Mouse (Mus musculus) heart, embryonic 15.5 days (tissue): ENCODE measurements at regions not wholly inside any gene's neighbourhood (a gene's known extent, or its start where the extent isn't known, plus 50 kb on each side); places are given as distances from the start of the nearest gene placed in this dataset.
"Not testable (repeated sequence)": the region's sequence is repeated elsewhere in the genome, so short reads cannot be mapped to it uniquely, and the experiment has no call there.

Source experiments
- ATAC-seq: fragments of 200-750 bp; cut with Nextera tagmentation; replicated peaks from 2 replicates; pipeline ENCODE4 v1.8.0; 2017; ENCODE audit warnings: low read depth, moderate TSS enrichment; ENCODE audit not compliant: insufficient number of reproducible peaks, insufficient read depth, low FRiP score
- H3K27ac ChIP-seq: fragments of 300-500 bp; sonication (generic); 2 replicates; pipeline ENCODE4 v1.5.1; 2015; ENCODE audit warnings: mild to moderate bottlenecking, inconsistent platforms
- H3K27me3 ChIP-seq: fragments of 300-500 bp; sonication (generic); 2 replicates; pipeline ENCODE4 v1.6.1; 2015; ENCODE audit warnings: inconsistent platforms
- H3K36me3 ChIP-seq: fragments of 300-500 bp; sonication (generic); 2 replicates; pipeline ENCODE4 v1.6.1; 2015; ENCODE audit warnings: mild to moderate bottlenecking, inconsistent platforms
- H3K4me1 ChIP-seq: fragments of 300-500 bp; sonication (generic); replicated peaks from 2 replicates; pipeline ENCODE4 v1.6.1; 2015; ENCODE audit warnings: inconsistent platforms
- H3K4me2 ChIP-seq: fragments of 300-500 bp; sonication (generic); 2 replicates; pipeline ENCODE4 v1.6.1; 2015; ENCODE audit warnings: inconsistent platforms, mild to moderate bottlenecking, moderate library complexity
- H3K4me3 ChIP-seq: fragments of 300-500 bp; sonication (generic); 2 replicates; pipeline ENCODE4 v1.5.1; 2015; ENCODE audit warnings: mild to moderate bottlenecking, inconsistent platforms
- H3K9ac ChIP-seq: fragments of 300-500 bp; sonication (generic); 2 replicates; pipeline ENCODE4 v1.6.1; 2015; ENCODE audit warnings: mild to moderate bottlenecking, inconsistent platforms
- H3K9me3 ChIP-seq: fragments of 300-500 bp; sonication (generic); replicated peaks from 2 replicates; pipeline ENCODE4 v1.6.1; 2016; ENCODE audit warnings: inconsistent platforms
- WGBS: fragments of 180-500 bp; shearing (Covaris S2); methylation state at CpG from one replicate; pipeline ENCODE4 v1.1.7; 2015; ENCODE audit warnings: mixed read lengths; 5-methylcytosine and 5-hydroxymethylcytosine counted together

GRCm38 (mm10) chr13:61710823-61711222, 140.9 kb upstream of the Cts3 start:
- 13% methylated on average over 11 of the region's 11 CpGs for WGBS
- H3K27ac ChIP-seq, H3K4me3 ChIP-seq, H3K9me3 ChIP-seq, H3K9ac ChIP-seq, ATAC-seq, H3K4me1 ChIP-seq, H3K36me3 ChIP-seq, H3K27me3 ChIP-seq, H3K4me2 ChIP-seq: not testable (repeated sequence)

GRCm38 (mm10) chr13:61665729-61666128, 95.8 kb upstream of the Cts3 start:
- Histone ChIP-seq H3K9me3 (no peaks in the 10 kb centered on the region), H3K36me3 (no peaks in the 10 kb centered on the region), H3K27me3 (no peaks in the 10 kb centered on the region), H3K4me2 (peak overlapping the region; percentile 46), H3K27ac (no peak overlapping the region), H3K4me3 (0 out of 2 replicates have a peak overlapping the region, but pooled peaks have one; percentile 4), H3K9ac (no peak overlapping the region), H3K4me1 (no peaks in the 10 kb centered on the region)
- ATAC-seq, result no peak
- 4% methylated on average over 43 of the region's 46 CpGs for WGBS
